Mouse (Mus musculus) megakaryocyte, embryonic 14.5 days (primary cell): ENCODE data around the gene Cd34. TPM values are rescaled to one million over a fixed set of nuclear protein-coding genes. Genes with fewer than 3 reads are reported as not detected.

Experiments used
- H3K27me3 ChIP-seq: replicated peaks from 2 replicates; pipeline ENCODE3; 2012; ENCODE audit warnings: inconsistent platforms
- H3K36me3 ChIP-seq: replicated peaks from 2 replicates; pipeline ENCODE3; 2012; ENCODE audit warnings: low read length, inconsistent platforms, mixed read lengths
- H3K4me1 ChIP-seq: 2 replicates; pipeline ENCODE4 v1.6.1; 2012; ENCODE audit warnings: inconsistent platforms
- H3K4me3 ChIP-seq: replicated peaks from 2 replicates; pipeline ENCODE3; 2012; ENCODE audit warnings: moderate library complexity, mild to moderate bottlenecking, inconsistent platforms
- H3K9me3 ChIP-seq: 2 replicates; pipeline ENCODE4 v1.6.1; 2012; ENCODE audit warnings: inconsistent platforms
- FLI1 ChIP-seq: IDR thresholded peaks from 2 replicates; pipeline ENCODE4 v1.6.1; 2012; ENCODE audit warnings: low read length, inconsistent platforms, mixed read lengths
- GATA1 ChIP-seq: IDR thresholded peaks from 3 replicates; pipeline ENCODE4 v1.6.1; 2012; ENCODE audit warnings: mixed read lengths, low read length, inconsistent platforms, borderline replicate concordance
- polyA plus RNA-seq: library from polyadenylated mRNA; stranded (reverse); fragments of >175 nt; gene quantifications from 2 replicates; pipeline ENCODE4 v1.2.3, GENCODE M21; 2012; ENCODE audit warnings: low replicate concordance; ENCODE audit not compliant: insufficient read depth

Gene Cd34
- polyA plus RNA-seq, 1 experiment, result 22.5 TPM

DNA sequence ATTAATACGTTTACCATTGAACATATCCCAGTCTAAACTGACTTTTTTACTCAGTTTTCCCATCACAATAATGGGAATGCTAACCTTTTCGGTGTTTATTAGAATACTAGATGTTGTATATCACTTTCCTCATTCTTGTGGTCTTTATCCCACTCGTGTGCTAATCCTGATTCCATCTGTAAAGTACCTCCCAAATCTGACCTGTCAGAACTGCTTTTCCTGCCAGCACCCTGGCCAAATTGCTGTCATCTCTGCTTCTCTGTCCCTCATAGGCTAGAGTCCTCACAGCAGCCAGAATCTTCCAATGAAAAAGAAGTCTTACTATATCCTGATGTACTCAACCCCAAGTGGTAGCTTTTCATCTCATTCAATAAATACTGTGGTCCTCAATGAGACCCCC is 46.3 kb downstream of the Cd34 start:
- TF ChIP-seq FLI1 (no peak), GATA1 (no peak)
- no peaks in the 10 kb centered on the region for H3K27me3 ChIP-seq

DNA sequence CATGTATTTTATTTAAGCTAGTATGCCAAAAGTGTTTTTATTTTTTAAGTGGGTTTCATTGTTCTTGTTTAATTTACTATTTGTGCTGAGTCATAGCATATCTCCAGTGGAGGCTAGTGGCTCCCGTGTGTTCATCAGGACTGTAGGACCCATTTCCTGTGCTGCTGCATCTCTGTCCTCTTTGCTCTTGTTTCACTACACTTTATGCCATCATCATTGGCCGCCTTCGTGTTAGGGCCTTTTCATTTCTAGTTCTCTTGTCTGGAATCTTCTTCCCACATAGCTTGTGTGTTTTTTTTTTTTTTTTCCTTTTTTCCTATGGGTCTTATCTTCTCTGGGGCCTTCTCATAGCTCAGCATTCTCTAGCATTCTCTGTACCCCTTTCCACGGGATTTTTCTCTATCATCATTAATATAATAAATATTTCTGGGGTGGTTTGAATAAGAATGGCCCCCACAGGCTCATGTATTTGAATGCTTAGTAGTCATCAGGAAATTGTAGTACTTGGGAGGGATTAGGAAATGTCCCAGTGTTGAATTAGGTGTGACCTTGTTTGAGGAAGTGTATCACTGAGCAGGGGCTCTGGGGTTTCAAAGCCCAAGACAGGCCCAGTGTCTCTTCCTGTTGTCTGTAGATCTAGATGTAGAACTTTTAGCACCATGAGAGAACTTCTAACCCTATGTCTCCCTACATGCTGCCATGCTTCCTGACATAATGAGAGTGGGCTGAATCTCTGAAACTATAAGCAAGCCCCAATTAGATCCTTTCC is 47.0 kb downstream of the Cd34 start:
- Histone ChIP-seq H3K4me3 (peak overlapping the region; percentile 73), H3K4me1 (peaks cover 63% of the 10 kb centered on the region), H3K9me3 (no peaks in the 10 kb centered on the region), H3K27me3 (no peaks in the 10 kb centered on the region), H3K36me3 (no peaks in the 10 kb centered on the region)
- no peak for TF ChIP-seq GATA1
- TF ChIP-seq FLI1, result no peak

More for the DNA sequence above, 46.3 kb downstream of the Cd34 start:
- peaks cover 69% of the 10 kb centered on the region for H3K4me1 ChIP-seq
- H3K36me3 ChIP-seq, result no peaks in the 10 kb centered on the region
- no peaks in the 10 kb centered on the region for H3K9me3 ChIP-seq
- no peak overlapping the region for H3K4me3 ChIP-seq

DNA sequence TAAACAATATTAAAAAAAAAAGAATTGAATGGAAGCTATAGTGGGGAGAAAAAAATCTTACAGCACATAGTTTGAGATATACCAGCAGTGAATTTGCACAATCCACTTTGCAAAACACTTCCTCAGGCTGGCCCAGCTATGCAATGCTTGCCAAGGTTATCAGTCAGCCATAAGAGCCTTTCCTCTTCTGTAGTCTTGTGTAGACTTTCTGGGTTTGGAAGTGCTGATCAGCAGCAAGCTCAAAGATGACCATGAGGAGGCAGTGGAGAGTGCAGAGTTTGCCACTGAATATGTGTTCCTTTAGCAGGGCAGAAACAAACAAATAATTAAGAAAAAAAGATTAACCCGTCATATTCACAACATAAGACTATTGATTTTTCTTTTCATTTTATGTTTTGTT is 50.4 kb downstream of the Cd34 start:
- H3K4me3 ChIP-seq, result no peak overlapping the region
- no peaks in the 10 kb centered on the region for H3K36me3 ChIP-seq
- no peaks in the 10 kb centered on the region for H3K9me3 ChIP-seq
- H3K27me3 ChIP-seq, result no peaks in the 10 kb centered on the region
- H3K4me1 ChIP-seq, result peaks cover 79% of the 10 kb centered on the region
- TF ChIP-seq GATA1, result no peak
- TF ChIP-seq FLI1, result no peak

DNA sequence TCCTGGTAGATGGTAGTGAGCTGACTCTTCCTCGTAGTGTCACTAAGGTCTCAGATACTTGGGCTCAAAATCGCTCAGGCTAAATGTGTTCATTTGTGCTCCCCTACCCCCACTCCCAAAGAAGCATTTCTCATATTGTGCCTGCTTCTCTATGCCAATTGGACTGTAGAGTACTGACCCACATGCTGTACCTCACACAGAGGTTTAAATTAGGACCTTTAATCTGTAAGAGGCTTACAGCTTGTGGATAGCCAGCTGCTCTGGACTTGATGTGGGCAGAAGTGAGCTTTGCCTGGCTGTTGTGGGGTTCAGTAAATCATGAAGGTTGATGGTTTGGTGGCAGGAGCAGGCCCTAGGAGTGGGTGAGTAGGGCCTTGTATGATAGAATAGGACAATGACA is 52.4 kb downstream of the Cd34 start:
- Histone ChIP-seq H3K4me3 (no peak overlapping the region), H3K27me3 (no peaks in the 10 kb centered on the region), H3K9me3 (no peaks in the 10 kb centered on the region), H3K4me1 (peaks cover 77% of the 10 kb centered on the region), H3K36me3 (no peaks in the 10 kb centered on the region)
- TF ChIP-seq GATA1 (no peak), FLI1 (no peak)

DNA sequence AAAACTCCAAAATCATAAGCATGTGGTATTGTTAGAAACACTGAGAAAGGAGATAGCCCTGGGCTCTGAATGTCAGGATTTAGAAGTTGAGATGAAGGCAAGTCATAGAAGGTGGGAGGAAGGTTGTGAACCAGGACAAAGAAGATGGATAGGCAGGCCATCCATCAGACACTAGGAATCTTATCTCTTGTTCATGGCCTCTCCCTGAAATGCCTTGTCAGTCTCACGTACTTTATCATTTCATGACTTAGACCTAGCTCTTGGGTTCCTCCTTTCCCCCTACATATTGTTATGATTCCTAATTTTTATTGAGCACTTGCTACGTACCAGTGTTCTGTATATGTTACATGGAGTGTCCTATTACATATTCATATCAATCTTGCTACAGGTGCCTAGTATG is 53.0 kb downstream of the Cd34 start:
- no peaks in the 10 kb centered on the region for H3K36me3 ChIP-seq
- H3K4me3 ChIP-seq, result no peak overlapping the region
- H3K9me3 ChIP-seq, result no peaks in the 10 kb centered on the region
- TF ChIP-seq GATA1 (no peak), FLI1 (no peak)
- no peaks in the 10 kb centered on the region for H3K27me3 ChIP-seq
- peaks cover 75% of the 10 kb centered on the region for H3K4me1 ChIP-seq

DNA sequence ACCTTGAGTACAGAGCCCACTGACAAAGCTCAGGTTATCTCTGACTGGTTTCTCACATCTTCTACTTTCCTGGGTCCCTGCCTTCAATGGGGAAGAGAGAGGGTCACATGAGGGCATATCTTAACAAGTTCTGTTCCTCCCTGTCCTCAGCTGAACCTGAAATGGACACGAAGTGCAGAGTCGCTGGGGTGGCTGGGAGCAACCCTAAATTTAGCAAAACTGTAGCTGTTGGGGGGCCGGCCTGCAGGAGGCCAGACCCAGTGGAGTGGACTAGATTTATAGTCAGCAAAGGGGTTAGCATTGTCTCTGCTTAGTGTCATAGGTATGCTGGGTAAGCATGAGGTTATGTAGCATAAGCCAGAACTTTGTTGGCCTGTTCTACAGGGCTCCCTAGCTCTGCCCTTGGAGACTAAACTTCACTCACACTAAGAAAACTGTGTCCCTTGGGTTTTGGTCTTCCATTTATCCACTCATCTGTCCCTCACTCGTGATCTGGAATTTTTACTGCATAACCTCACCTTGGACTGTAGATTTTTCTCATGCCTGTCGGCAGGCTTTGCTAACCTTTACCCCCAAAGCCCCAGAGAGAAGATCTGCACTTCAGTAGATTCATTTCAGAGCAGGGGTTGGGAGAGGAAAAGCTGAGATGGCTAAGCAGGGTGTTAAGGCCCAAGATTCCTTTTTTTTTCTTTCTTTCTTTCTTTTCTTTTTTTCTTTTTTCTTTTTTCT is 54.1 kb downstream of the Cd34 start:
- Histone ChIP-seq H3K36me3 (no peaks in the 10 kb centered on the region), H3K27me3 (no peaks in the 10 kb centered on the region), H3K9me3 (no peaks in the 10 kb centered on the region), H3K4me1 (peaks cover 77% of the 10 kb centered on the region), H3K4me3 (peak overlapping the region; percentile 5)
- TF ChIP-seq FLI1 (no peak), GATA1 (no peak)

DNA sequence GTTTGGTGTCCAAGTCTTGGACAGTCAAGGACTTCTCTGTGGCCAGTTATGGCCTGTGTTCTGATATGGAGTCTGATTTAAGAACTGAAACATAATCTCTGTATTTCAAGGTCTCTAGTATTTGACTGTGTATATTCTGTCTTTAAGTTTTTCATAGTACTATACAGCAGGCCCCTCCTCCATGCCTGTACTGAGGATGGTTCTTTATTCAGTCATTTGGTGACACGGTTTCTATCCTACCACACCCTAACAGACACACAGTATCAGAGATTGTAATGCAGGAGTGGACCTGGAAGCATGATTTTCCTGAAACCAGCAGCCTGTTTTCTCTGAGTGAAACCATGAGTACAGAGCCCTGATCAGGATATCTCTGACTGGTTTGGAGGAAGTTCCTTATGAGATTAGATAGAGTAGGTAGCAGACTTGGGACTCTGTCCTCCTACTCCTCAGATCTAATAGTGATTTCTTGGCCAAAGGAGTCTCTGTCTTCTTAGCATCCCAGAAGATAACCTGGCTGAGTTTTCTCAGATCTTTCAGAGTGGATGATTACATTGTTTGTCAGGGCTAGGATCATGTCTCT is 54.9 kb downstream of the Cd34 start:
- no peaks in the 10 kb centered on the region for H3K27me3 ChIP-seq
- H3K4me3 ChIP-seq, result no peak overlapping the region
- H3K4me1 ChIP-seq, result peaks cover 76% of the 10 kb centered on the region
- H3K36me3 ChIP-seq, result no peaks in the 10 kb centered on the region
- no peaks in the 10 kb centered on the region for H3K9me3 ChIP-seq
- no peak for TF ChIP-seq GATA1
- no peak for TF ChIP-seq FLI1

DNA sequence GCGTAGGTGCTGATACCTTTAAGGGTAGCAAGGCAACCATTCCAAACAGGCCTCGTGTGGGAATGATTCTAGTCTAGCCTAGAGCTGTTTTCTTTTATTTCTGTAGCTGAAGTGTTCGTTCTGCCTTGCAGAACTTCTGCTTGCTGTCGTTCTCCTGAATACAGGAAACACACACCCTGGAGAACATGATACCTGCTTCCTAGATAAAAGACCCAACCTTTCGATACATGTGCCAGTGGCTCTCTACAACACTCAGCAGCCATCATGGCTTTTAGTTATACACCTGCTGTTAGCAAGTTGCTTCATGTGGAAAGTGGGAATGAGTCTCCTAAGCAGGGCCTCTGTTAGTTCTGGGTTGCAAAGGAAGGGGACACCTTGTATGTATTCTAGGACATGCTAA is 55.6 kb downstream of the Cd34 start:
- H3K4me3 ChIP-seq, result peak overlapping the region; percentile 24
- H3K27me3 ChIP-seq, result no peaks in the 10 kb centered on the region
- TF ChIP-seq FLI1, result no peak
- no peak for TF ChIP-seq GATA1
- peaks cover 74% of the 10 kb centered on the region for H3K4me1 ChIP-seq
- no peaks in the 10 kb centered on the region for H3K9me3 ChIP-seq
- H3K36me3 ChIP-seq, result no peaks in the 10 kb centered on the region

DNA sequence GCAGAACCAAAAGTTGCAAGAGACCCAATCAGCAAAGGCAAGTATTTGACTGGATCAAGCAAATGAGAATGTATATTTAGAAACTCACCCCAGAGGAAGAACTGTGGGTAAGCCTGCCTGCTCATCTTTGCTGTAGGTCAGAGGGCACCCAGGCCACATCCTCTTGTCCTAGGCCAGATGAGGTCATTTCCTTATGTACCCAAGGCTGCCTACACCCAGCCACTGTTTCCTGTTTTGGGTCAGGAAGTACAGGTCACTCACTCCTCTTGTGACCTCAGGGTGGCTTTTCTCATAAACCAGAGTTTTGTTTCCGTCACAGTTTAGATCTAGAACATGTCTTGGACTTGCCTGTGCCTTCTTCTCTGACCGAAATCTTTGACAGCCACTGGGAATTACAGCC is 56.6 kb downstream of the Cd34 start:
- TF ChIP-seq FLI1 (peak; percentile 95), GATA1 (no peak)
- Histone ChIP-seq H3K27me3 (no peaks in the 10 kb centered on the region), H3K4me3 (no peak overlapping the region), H3K9me3 (no peaks in the 10 kb centered on the region), H3K4me1 (peaks cover 72% of the 10 kb centered on the region), H3K36me3 (no peaks in the 10 kb centered on the region)

DNA sequence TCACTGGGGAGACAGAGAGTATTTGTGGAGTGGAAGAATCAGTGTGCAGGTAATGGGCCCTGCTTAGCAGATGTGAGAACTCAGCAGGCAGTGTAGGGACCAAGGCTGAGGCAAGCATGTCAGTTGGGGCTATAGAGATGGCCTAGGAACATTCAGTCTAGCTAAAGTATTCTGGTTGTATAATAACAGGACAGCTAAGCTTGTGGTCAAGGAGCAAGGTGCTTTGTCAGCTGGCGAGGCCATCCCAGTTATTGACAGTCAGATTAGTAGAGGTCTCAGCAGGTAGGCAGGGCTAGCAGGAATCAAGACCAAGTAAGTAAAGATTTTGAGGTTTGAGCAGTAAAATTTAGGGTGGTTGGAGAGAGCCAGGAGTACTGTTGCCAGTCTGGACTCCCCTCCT is 59.8 kb downstream of the Cd34 start:
- Histone ChIP-seq H3K9me3 (no peaks in the 10 kb centered on the region), H3K4me3 (no peak overlapping the region), H3K36me3 (no peaks in the 10 kb centered on the region), H3K27me3 (peaks cover 1% of the 10 kb centered on the region), H3K4me1 (peaks cover 51% of the 10 kb centered on the region)
- TF ChIP-seq FLI1, result no peak
